Mouse (Mus musculus) CH12.LX (cell line): ENCODE measurements around the gene Hoxd4. TPM values are rescaled to one million over a fixed set of nuclear protein-coding genes. Genes with fewer than 3 reads are reported as not detected.

Experiments
- DNase-seq: peaks from one replicate; pipeline ENCODE4 v3.0.0-alpha.2; 2013; ENCODE audit errors: extremely low read depth
- H3K27ac ChIP-seq: 2 replicates; pipeline ENCODE4 v1.5.1; 2012; ENCODE audit warnings: low read depth, mild to moderate bottlenecking, control low read depth, moderate library complexity; ENCODE audit not compliant: insufficient read depth
- H3K27me3 ChIP-seq: replicated peaks from 2 replicates; pipeline ENCODE3; 2012; ENCODE audit warnings: inconsistent platforms
- H3K36me3 ChIP-seq, 2 experiments: replicated peaks in 1 of 2; 2 replicates each; pipeline versions ENCODE3 to v1.6.1; 2012; ENCODE audit warnings: inconsistent platforms in 1 of 2, low read length in 1 of 2, mild to moderate bottlenecking in 1 of 2, mixed read lengths in 1 of 2, moderate library complexity in 1 of 2; ENCODE audit not compliant: control insufficient read depth in 1 of 2, insufficient read depth in 1 of 2
- H3K4me1 ChIP-seq, 2 experiments: 2 replicates each; pipeline ENCODE4 v1.6.1; 2012; ENCODE audit warnings: inconsistent platforms in 1 of 2, moderate library complexity in 1 of 2; ENCODE audit not compliant: insufficient read depth in 2 of 2, control insufficient read depth in 1 of 2
- H3K4me2 ChIP-seq: 2 replicates; pipeline ENCODE4 v1.6.1; 2012; ENCODE audit warnings: low read depth, mild to moderate bottlenecking, control low read depth; ENCODE audit not compliant: poor library complexity, insufficient read depth, severe bottlenecking
- H3K4me3 ChIP-seq, 3 experiments: fragments of 150-350 bp in 1 of 3; sonication (generic) in 1 of 3; replicated peaks in 1 of 3; 2 replicates each; pipeline versions ENCODE3 to v1.5.1; 2011 to 2012; ENCODE audit warnings: low read depth in 2 of 3, low read length in 2 of 3, mild to moderate bottlenecking in 2 of 3, moderate library complexity in 2 of 3, control low read depth in 1 of 3, improper control_type of control experiment in 1 of 3, inconsistent platforms in 1 of 3, mixed read lengths in 1 of 3; ENCODE audit not compliant: poor library complexity in 1 of 3
- H3K79me2 ChIP-seq: replicated peaks from 2 replicates; pipeline ENCODE4 v1.6.1; 2012; ENCODE audit warnings: mild to moderate bottlenecking, moderate library complexity; ENCODE audit not compliant: control insufficient read depth, poor library complexity, insufficient read depth, severe bottlenecking; ENCODE audit errors: extremely low read depth
- H3K9ac ChIP-seq: 2 replicates; pipeline ENCODE4 v1.6.1; 2012; ENCODE audit warnings: low read depth, mild to moderate bottlenecking, control low read depth, moderate library complexity; ENCODE audit not compliant: insufficient read depth
- H3K9me3 ChIP-seq: replicated peaks from 2 replicates; pipeline ENCODE3; 2012; ENCODE audit warnings: low read length, inconsistent platforms, mixed read lengths
- BHLHE40 ChIP-seq: IDR thresholded peaks from 2 replicates; pipeline ENCODE4 v1.6.1; 2011; ENCODE audit warnings: mild to moderate bottlenecking, low read depth, low read length, improper control_type of control experiment
- CHD1 ChIP-seq: IDR thresholded peaks from 2 replicates; pipeline ENCODE4 v1.6.1; 2012; ENCODE audit warnings: low read depth, low read length, improper control_type of control experiment, inconsistent platforms
- E2F4 ChIP-seq: IDR thresholded peaks from 2 replicates; pipeline ENCODE4 v1.6.1; 2011; ENCODE audit warnings: low read depth, low read length, improper control_type of control experiment; ENCODE audit not compliant: insufficient replicate concordance
- ELF1 ChIP-seq: IDR thresholded peaks from 2 replicates; pipeline ENCODE4 v1.6.1; 2014; ENCODE audit warnings: low read depth, mild to moderate bottlenecking, inconsistent platforms, low read length, improper control_type of control experiment
- GABPA ChIP-seq: IDR thresholded peaks from 2 replicates; pipeline ENCODE4 v1.6.1; 2012; ENCODE audit warnings: low read depth, low read length, improper control_type of control experiment, inconsistent platforms; ENCODE audit not compliant: insufficient replicate concordance
- HCFC1 ChIP-seq: IDR thresholded peaks from 2 replicates; pipeline ENCODE4 v1.6.1; 2012; ENCODE audit warnings: low read depth, mild to moderate bottlenecking, inconsistent platforms, low read length, improper control_type of control experiment
- IRF4 ChIP-seq: IDR thresholded peaks from 2 replicates; pipeline ENCODE4 v1.6.1; 2014; ENCODE audit warnings: low read depth, mild to moderate bottlenecking, inconsistent platforms, low read length, improper control_type of control experiment
- JUND ChIP-seq: conservative IDR thresholded peaks from 2 replicates; pipeline ENCODE4 v1.6.1; 2011; ENCODE audit warnings: low read depth, low read length, improper control_type of control experiment
- MAFK ChIP-seq: IDR thresholded peaks from 2 replicates; pipeline ENCODE4 v1.6.1; 2011; ENCODE audit warnings: low read length, improper control_type of control experiment; ENCODE audit not compliant: insufficient replicate concordance
- MEF2A ChIP-seq: IDR thresholded peaks from 2 replicates; pipeline ENCODE4 v1.6.1; 2014; ENCODE audit warnings: low read depth, mild to moderate bottlenecking, inconsistent platforms, low read length, improper control_type of control experiment, borderline replicate concordance
- MYC ChIP-seq: IDR thresholded peaks from 2 replicates; pipeline ENCODE4 v1.6.1; 2011; ENCODE audit warnings: low read depth, mild to moderate bottlenecking, improper control_type of control experiment, low read length
- NRF1 ChIP-seq: IDR thresholded peaks from 2 replicates; pipeline ENCODE4 v1.6.1; 2014; ENCODE audit warnings: low read depth, mild to moderate bottlenecking, inconsistent platforms, low read length, improper control_type of control experiment, moderate library complexity
- POLR2A ChIP-seq: IDR thresholded peaks from 2 replicates; pipeline ENCODE4 v1.6.1; 2011; ENCODE audit warnings: low read depth, mild to moderate bottlenecking, improper control_type of control experiment, low read length
- POLR2AphosphoS2 ChIP-seq: IDR thresholded peaks from 2 replicates; pipeline ENCODE4 v1.6.1; 2011; ENCODE audit warnings: low read depth, low read length, improper control_type of control experiment
- RCOR1 ChIP-seq: conservative IDR thresholded peaks from 2 replicates; pipeline ENCODE4 v1.6.1; 2012; ENCODE audit warnings: low read depth, mild to moderate bottlenecking, inconsistent platforms, low read length, improper control_type of control experiment
- TBP ChIP-seq: conservative IDR thresholded peaks from 2 replicates; pipeline ENCODE4 v1.6.1; 2011; ENCODE audit warnings: low read depth, low read length, improper control_type of control experiment
- TCF12 ChIP-seq: IDR thresholded peaks from 2 replicates; pipeline ENCODE4 v1.6.1; 2014; ENCODE audit warnings: low read depth, mild to moderate bottlenecking, inconsistent platforms, low read length, improper control_type of control experiment
- ZC3H11A ChIP-seq: IDR thresholded peaks from 2 replicates; pipeline ENCODE4 v1.6.1; 2012; ENCODE audit warnings: low read depth, mild to moderate bottlenecking, inconsistent platforms, low read length, improper control_type of control experiment
- ZKSCAN1 ChIP-seq: IDR thresholded peaks from 2 replicates; pipeline ENCODE4 v1.6.1; 2012; ENCODE audit warnings: low read depth, inconsistent platforms, low read length, improper control_type of control experiment, borderline replicate concordance
- ZMIZ1 ChIP-seq: IDR thresholded peaks from 2 replicates; pipeline ENCODE4 v1.6.1; 2012; ENCODE audit warnings: low read depth, mild to moderate bottlenecking, inconsistent platforms, low read length, improper control_type of control experiment
- dilution Hi-C: fragments of 300-500 bp; cut with MboI; formaldehyde crosslinking; loops from 2 replicates; pipeline ENCODE4 v1.14.3; 2020; ENCODE audit warnings: low sequenced_read_pairs; ENCODE audit not compliant: extremely low pct_unique_long_range_greater_than_20kb, extremely low pct_ligation_motif_present
- in situ Hi-C: fragments of 300-500 bp; cut with MboI; formaldehyde crosslinking; loops from 3 replicates; pipeline ENCODE4 v1.14.3; 2019; ENCODE audit warnings: low sequenced_read_pairs, low pct_ligation_motif_present, low pct_unique_long_range_greater_than_20kb, mixed read lengths
- polyA plus RNA-seq: library from polyadenylated mRNA; unstranded; fragments of >175 nt; gene quantifications from 2 replicates; pipeline ENCODE4 v1.2.1, GENCODE M21; 2012; ENCODE audit warnings: low read depth; ENCODE audit not compliant: insufficient read length
- total RNA-seq, 2 experiments: library from RNA; depleted of rRNA; stranded (reverse); fragments of 300-350 nt in 1 of 2; fragments of >200 nt in 1 of 2; gene quantifications; 2 replicates each; pipeline ENCODE4 v1.2.3; 2012 to 2014

Hoxd4 gene
- total and polyA plus RNA-seq, 3 experiments, result 6.0 to 9.8 (median 6.3) TPM

- Histone ChIP-seq H3K36me3 (no peaks in the 10 kb centered on the region), H3K27me3 (no peaks in the 10 kb centered on the region), H3K79me2 (no peaks in the 10 kb centered on the region), H3K4me2 (no peak overlapping the region), H3K27ac (no peak overlapping the region), H3K9ac (no peak overlapping the region), H3K4me1 (no peaks in the 10 kb centered on the region), H3K4me3 (no peak overlapping the region), H3K9me3 (peaks cover 6% of the 10 kb centered on the region)
- dilution Hi-C loops, result no loop called here
- DNase-seq, result no peak
- TF ChIP-seq MYC (no peak), E2F4 (no peak), POLR2A (no peak), ZC3H11A (no peak), MEF2A (no peak), CHD1 (no peak)
- in situ Hi-C loops, result no loop called here
Measured at GRCm38 (mm10) chr2:74763976-74764375, 52.2 kb downstream of the Hoxd4 start.

DNA sequence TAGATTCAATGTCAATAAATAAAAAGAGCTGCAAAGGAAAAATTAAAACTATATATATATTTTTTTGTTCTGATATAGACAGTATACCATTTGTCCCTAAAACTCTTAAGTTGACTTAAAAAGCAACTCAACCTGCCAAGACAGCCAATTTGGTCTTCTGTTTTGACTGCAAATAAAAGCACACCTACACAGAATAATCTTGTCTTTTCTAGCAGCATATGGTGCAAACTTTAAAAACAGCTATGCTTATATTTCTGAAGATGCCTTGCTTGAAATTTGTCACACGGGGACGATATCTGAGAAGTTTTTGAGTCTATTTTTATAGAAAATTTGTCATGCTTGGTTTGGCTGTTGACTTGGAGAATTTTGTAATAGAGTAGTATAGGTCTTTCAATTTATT lies 62.6 kb downstream of the Hoxd4 start:
- H3K79me2 ChIP-seq, result no peaks in the 10 kb centered on the region
- in situ Hi-C loops, result no loop called here
- dilution Hi-C loops, result no loop called here
- H3K36me3 ChIP-seq, result no peaks in the 10 kb centered on the region
- H3K9ac ChIP-seq, result no peak overlapping the region
- DNase-seq, result no peak
- H3K4me1 ChIP-seq, result peaks cover 3 to 8% of the 10 kb centered on the region in 2 experiments; a peak in 1 of 4 replicates
- TF ChIP-seq IRF4 (no peak), NRF1 (no peak), TCF12 (no peak), ZMIZ1 (no peak), MEF2A (no peak), RCOR1 (no peak), MAFK (no peak), HCFC1 (no peak), BHLHE40 (no peak), GABPA (no peak), ELF1 (no peak), POLR2AphosphoS2 (no peak), TBP (no peak), ZKSCAN1 (no peak), JUND (no peak)
- no peaks in the 10 kb centered on the region for H3K27me3 ChIP-seq
- no peak overlapping the region for H3K4me2 ChIP-seq
- H3K9me3 ChIP-seq, result no peaks in the 10 kb centered on the region
- H3K4me3 ChIP-seq, result no peak overlapping the region
- no peak overlapping the region for H3K27ac ChIP-seq
